Mouse (Mus musculus) adrenal gland, postnatal 36 days (tissue): ENCODE results near the gene Sap30l. TPM values are rescaled to one million over a fixed set of nuclear protein-coding genes. Genes with fewer than 3 reads are reported as not detected.

Experiments
- total RNA-seq, 2 experiments: library from RNA; stranded (reverse); gene quantifications; 2 replicates each; pipeline ENCODE4 v1.2.3; 2021

Gene Sap30l
- total RNA-seq, 2 experiments from 2014 or later: 52.4 to 60.4 TPM

Other genes with a start within 250 kb of the Sap30l start
- 10 to 100 TPM; 47.0 to 51.6 TPM for gene Galnt10, start 156.2 kb upstream of the Sap30l start, total RNA-seq
- 1 to 10 TPM; 5.3 to 9.3 TPM for gene Hand1, start 31.2 kb downstream of the Sap30l start, total RNA-seq
- gene Larp1, start 207.4 kb downstream of the Sap30l start, total RNA-seq: 100 to 1,000 TPM; 102 to 112 TPM